Mouse (Mus musculus) forebrain, postnatal 0 days (tissue): Measurements from ENCODE around the gene Rapsn. TPM values are rescaled to one million over a fixed set of nuclear protein-coding genes. Genes with fewer than 3 reads are reported as not detected.
A peak's percentile ranks its signal among the peaks of the same experiment; 100 is the strongest.
"Not testable (repeated sequence)": the region's sequence is repeated elsewhere in the genome, so short reads cannot be mapped to it uniquely, and the experiment has no call there.

ENCODE experiments used
- ATAC-seq: fragments of 200-750 bp; cut with Nextera tagmentation; 2 replicates; pipeline ENCODE4 v1.8.0; 2017; ENCODE audit warnings: mild to moderate bottlenecking, moderate library complexity
- DNase-seq: peaks from one replicate; pipeline ENCODE4 v3.0.0-alpha.2; 2015
- H3K27ac ChIP-seq: fragments of 300-500 bp; sonication (generic); 2 replicates; pipeline ENCODE4 v1.5.1; 2014; ENCODE audit warnings: low read depth, mild to moderate bottlenecking, antibody characterized with exemption, low read length, moderate library complexity, mixed read lengths
- H3K27me3 ChIP-seq: fragments of 300-500 bp; sonication (generic); 2 replicates; pipeline ENCODE4 v1.6.1; 2014; ENCODE audit warnings: mild to moderate bottlenecking, low read length, mixed read lengths; ENCODE audit not compliant: insufficient read depth
- H3K36me3 ChIP-seq: fragments of 300-500 bp; sonication (generic); 2 replicates; pipeline ENCODE4 v1.6.1; 2014; ENCODE audit warnings: mild to moderate bottlenecking, moderate library complexity; ENCODE audit not compliant: insufficient read depth
- H3K4me1 ChIP-seq: fragments of 300-500 bp; sonication (generic); 2 replicates; pipeline ENCODE4 v1.6.1; 2014; ENCODE audit warnings: antibody characterized with exemption; ENCODE audit not compliant: insufficient read depth
- H3K4me2 ChIP-seq: fragments of 300-500 bp; sonication (generic); 2 replicates; pipeline ENCODE4 v1.6.1; 2014; ENCODE audit warnings: low read depth, mild to moderate bottlenecking, moderate library complexity
- H3K4me3 ChIP-seq: fragments of 300-500 bp; sonication (generic); 2 replicates; pipeline ENCODE4 v1.5.1; 2014; ENCODE audit warnings: low read depth, low read length, mixed read lengths
- H3K9ac ChIP-seq: fragments of 300-500 bp; sonication (generic); 2 replicates; pipeline ENCODE4 v1.6.1; 2014; ENCODE audit warnings: mild to moderate bottlenecking
- H3K9me3 ChIP-seq: fragments of 300-500 bp; sonication (generic); 2 replicates; pipeline ENCODE4 v1.6.1; 2016; ENCODE audit warnings: low read length
- CTCF ChIP-seq: sonication (generic); IDR thresholded peaks from 2 replicates; pipeline ENCODE4 v1.5.1; 2016; ENCODE audit warnings: antibody characterized with exemption, control low read depth, low read depth
- WGBS: fragments of 180-500 bp; shearing (Covaris S2); extraction: QIAGEN DNeasy Blood & Tissue Kit; methylation state at CpG from one replicate; pipeline ENCODE4 v1.1.7; 2014; 5-methylcytosine and 5-hydroxymethylcytosine counted together
- polyA plus RNA-seq: library from polyadenylated mRNA; unstranded; fragments of >200 nt; fragmentation: Nextera tagmentation; extraction: Ambion mirVana; gene quantifications from 2 replicates; pipeline ENCODE4 v1.2.1, GENCODE M21; 2015
- total RNA-seq: library from RNA; depleted of rRNA; stranded (reverse); fragments of >200 nt; gene quantifications from 2 replicates; pipeline ENCODE4 v1.2.3, GENCODE M21; 2014; rRNA removed

Rapsn gene
- total RNA-seq, result 0.38 and 1.2 TPM in 2 replicates
- 0.93 and 1.1 TPM in 2 replicates for polyA plus RNA-seq

DNA sequence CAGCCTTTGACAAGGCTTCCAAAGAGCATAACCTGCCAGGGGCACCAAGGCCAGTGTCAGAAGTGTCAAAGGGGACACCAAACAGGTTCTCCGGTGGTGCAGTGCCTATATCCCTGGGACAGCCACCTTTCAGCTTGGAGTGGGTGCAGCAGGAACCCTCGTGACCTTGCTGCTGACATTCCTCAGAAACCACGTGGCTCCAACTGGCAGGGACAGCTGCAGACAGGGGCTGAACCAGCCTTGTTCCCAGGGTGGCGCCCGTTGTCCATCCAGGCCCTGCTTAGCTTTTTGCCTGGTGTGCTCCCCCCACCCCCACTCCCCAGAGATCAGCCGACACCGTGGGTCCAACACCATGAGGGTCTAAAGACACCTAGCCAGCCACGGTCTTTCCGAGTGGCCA lies at the start of gene Rapsn:
TSS of gene Rapsn (plus strand) at position 236 of the 400 bp plus-strand sequence.
- DNase-seq, result no peak
- WGBS, result 75% methylated on average over 9 of the region's 9 CpGs
- no peaks in the 10 kb centered on the region for H3K9me3 ChIP-seq
- no peaks in the 10 kb centered on the region for H3K27me3 ChIP-seq
- TF ChIP-seq CTCF, result no peak
- no peak within 1 kb of the TSS for H3K9ac ChIP-seq
- no peak within 1 kb of the TSS for H3K4me3 ChIP-seq
- ATAC-seq, result no peak
- no peak within 1 kb of the TSS for H3K27ac ChIP-seq
- H3K4me1 ChIP-seq, result no peaks in the 10 kb centered on the region
- no peaks in the 10 kb centered on the region for H3K36me3 ChIP-seq
- H3K4me2 ChIP-seq, result no peak within 1 kb of the TSS

DNA sequence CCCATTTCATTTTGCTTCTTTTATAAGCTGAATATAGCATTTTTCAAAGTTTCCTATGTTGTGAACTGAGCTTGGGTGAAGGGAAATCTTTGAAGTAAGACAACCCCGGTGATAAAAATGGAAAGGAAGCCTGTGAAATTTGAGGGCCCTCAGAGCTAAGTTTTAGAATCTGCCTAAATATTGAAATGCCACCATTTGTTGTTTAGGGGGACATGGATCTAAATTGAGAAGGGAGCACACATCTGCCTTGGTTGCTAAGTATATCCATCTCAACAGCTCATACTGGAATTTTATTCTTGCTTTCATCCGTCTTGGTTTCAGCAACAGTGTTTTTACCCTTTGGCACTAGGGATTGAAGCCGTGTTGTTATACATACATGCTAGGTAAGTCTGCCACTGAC lies 49.4 kb upstream of the Rapsn start:
- ATAC-seq (no peak), DNase-seq (no peak)
- TF ChIP-seq CTCF, result no peak
- H3K36me3 ChIP-seq, result no peaks in the 10 kb centered on the region
- no peaks in the 10 kb centered on the region for H3K9me3 ChIP-seq
- 84% methylated on average over 3 of the region's 3 CpGs for WGBS
- H3K27ac ChIP-seq, result no peak overlapping the region
- H3K4me2 ChIP-seq, result no peak overlapping the region
- H3K9ac ChIP-seq, result no peak overlapping the region
- H3K27me3 ChIP-seq, result no peaks in the 10 kb centered on the region
- no peaks in the 10 kb centered on the region for H3K4me1 ChIP-seq
- no peak overlapping the region for H3K4me3 ChIP-seq

GRCm38 (mm10) chr2:91008536-91008935 lies 26.9 kb upstream of the Rapsn start:
- Histone ChIP-seq H3K9me3 (no peaks in the 10 kb centered on the region), H3K36me3 (peaks cover 79% of the 10 kb centered on the region), H3K9ac (no peak overlapping the region), H3K27me3 (no peaks in the 10 kb centered on the region), H3K27ac (no peak overlapping the region), H3K4me3 (no peak overlapping the region), H3K4me1 (no peaks in the 10 kb centered on the region), H3K4me2 (no peak overlapping the region)
- no peak for TF ChIP-seq CTCF
- DNase-seq (no peak), ATAC-seq (no peak)
- WGBS, result 97% methylated on average over 8 of the region's 8 CpGs

GRCm38 (mm10) chr2:91013881-91014280 lies 21.5 kb upstream of the Rapsn start:
- H3K4me2 ChIP-seq, result no peak overlapping the region
- DNase-seq (no peak), ATAC-seq (no peak)
- H3K9ac ChIP-seq, result no peak overlapping the region
- no peaks in the 10 kb centered on the region for H3K27me3 ChIP-seq
- WGBS, result 95% methylated on average over 2 of the region's 2 CpGs
- H3K4me1 ChIP-seq, result no peaks in the 10 kb centered on the region
- peaks cover 72% of the 10 kb centered on the region for H3K36me3 ChIP-seq
- no peaks in the 10 kb centered on the region for H3K9me3 ChIP-seq
- TF ChIP-seq CTCF, result no peak
- H3K4me3 ChIP-seq, result no peak overlapping the region
- no peak overlapping the region for H3K27ac ChIP-seq

DNA sequence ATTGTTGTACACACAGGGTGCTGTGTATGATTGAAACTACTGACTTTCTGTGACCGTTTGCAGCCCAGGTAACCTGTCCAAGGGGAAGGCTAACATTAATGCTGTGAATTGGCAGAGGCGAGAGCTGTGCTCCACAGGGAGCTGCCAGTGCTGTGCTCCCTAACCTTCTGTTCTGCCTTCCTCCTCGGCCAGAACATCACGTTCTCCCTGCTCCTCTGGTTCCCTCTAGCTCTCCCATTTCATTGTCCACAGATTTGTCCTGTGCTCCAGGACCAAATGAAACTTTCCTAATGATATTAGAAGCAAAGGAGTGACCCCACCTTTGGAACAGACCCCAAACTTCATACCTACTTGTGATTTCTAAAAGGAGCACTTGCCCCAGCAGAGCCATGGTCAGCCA lies 20.0 kb upstream of the Rapsn start:
- no peak for TF ChIP-seq CTCF
- DNase-seq (no peak), ATAC-seq (no peak)
- H3K27ac ChIP-seq, result no peak overlapping the region
- no peak overlapping the region for H3K4me2 ChIP-seq
- no peak overlapping the region for H3K9ac ChIP-seq
- no peaks in the 10 kb centered on the region for H3K27me3 ChIP-seq
- H3K36me3 ChIP-seq, result peaks cover 66% of the 10 kb centered on the region
- 81% methylated on average over 4 of the region's 4 CpGs for WGBS
- no peaks in the 10 kb centered on the region for H3K9me3 ChIP-seq
- H3K4me1 ChIP-seq, result no peaks in the 10 kb centered on the region
- H3K4me3 ChIP-seq, result no peak overlapping the region

DNA sequence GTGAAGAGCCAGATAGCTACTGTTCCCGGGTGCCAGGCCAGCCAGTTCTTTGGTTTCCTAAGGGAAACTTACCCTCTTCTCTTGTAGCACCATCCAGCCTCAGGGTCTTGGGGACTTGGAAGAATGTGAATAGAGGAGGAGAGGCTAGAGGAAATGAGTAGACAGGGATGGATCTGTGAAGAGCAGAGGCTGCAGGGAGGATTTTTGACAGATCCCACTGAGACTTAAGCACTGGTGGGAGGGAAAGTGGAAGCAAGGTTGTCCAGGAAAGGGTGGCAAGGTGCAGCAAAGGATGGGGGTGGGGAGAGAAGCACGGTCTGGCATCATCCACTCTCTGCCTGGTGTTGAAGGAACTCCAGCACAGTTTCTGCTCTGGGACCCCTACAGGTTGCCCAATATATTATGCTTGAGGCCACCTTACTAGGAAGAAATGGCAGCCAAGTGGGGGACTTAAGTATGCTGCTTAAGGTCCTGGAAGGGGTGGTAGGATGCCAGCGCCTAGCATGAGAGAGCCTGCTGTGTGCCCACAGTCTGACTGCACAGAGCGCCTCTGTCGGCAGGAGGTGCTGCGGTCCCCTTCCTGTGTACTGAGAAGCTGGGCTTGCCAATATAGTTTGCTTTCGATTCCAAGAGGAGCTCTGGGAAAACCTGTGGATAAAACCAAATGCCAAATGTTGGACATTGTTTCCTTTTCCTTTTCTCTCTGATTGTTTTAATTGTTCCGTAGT lies 17.2 kb upstream of the Rapsn start:
- Histone ChIP-seq H3K27ac (no peak overlapping the region), H3K4me2 (no peak overlapping the region), H3K36me3 (peaks cover 43% of the 10 kb centered on the region), H3K9me3 (no peaks in the 10 kb centered on the region), H3K4me1 (no peaks in the 10 kb centered on the region), H3K4me3 (no peak overlapping the region), H3K9ac (no peak overlapping the region), H3K27me3 (no peaks in the 10 kb centered on the region)
- DNase-seq, result peak; percentile 29
- ATAC-seq, result peak; percentile 70
- 64% methylated on average over 8 of the region's 8 CpGs for WGBS
- peak; percentile 52 for TF ChIP-seq CTCF

DNA sequence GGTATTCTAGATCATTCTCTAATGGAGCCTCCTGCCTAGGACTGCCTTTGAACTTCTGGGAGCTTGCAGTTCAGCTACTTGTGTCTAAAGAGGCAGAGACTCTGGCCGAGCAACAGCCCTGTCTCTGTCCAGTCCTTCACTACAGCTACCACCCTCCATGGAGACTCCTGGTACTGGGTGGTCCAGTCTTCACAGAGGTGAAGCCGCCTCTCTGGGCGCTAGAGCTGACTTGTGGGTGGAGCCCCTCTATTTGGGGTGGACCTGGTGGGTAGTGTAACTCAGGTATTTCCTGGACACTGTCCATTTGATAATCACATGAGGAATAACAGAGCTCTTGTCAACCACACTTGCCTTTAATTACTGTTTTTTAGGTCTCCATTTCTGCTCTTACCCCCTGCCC lies 15.5 kb upstream of the Rapsn start:
- WGBS, result 96% methylated on average over 3 of the region's 3 CpGs
- no peak for ATAC-seq

GRCm38 (mm10) chr2:91022266-91022665 lies 13.2 kb upstream of the Rapsn start:
- not testable (repeated sequence) for ATAC-seq, H3K4me1 ChIP-seq, H3K4me2 ChIP-seq, H3K9ac ChIP-seq, H3K27ac ChIP-seq, DNase-seq, H3K9me3 ChIP-seq, H3K27me3 ChIP-seq, H3K4me3 ChIP-seq
- H3K36me3 ChIP-seq, result peaks cover 15% of the 10 kb centered on the region
- WGBS, result 98% methylated on average over 7 of the region's 7 CpGs

More for the DNA sequence above, 15.5 kb upstream of the Rapsn start:
- no peak overlapping the region for H3K4me3 ChIP-seq
- DNase-seq, result no peak
- H3K36me3 ChIP-seq, result peaks cover 26% of the 10 kb centered on the region
- TF ChIP-seq CTCF, result no peak
- H3K9me3 ChIP-seq, result no peaks in the 10 kb centered on the region
- H3K27me3 ChIP-seq, result no peaks in the 10 kb centered on the region
- no peak overlapping the region for H3K27ac ChIP-seq
- no peak overlapping the region for H3K4me2 ChIP-seq
- no peaks in the 10 kb centered on the region for H3K4me1 ChIP-seq
- H3K9ac ChIP-seq, result no peak overlapping the region
